Mouse (Mus musculus): Measurements from ENCODE around the gene Olfr1177-ps.

GRCm38 (mm10) chr2:88346392-88346791 lies at the start of gene Olfr1177-ps:
- no peak for TF ChIP-seq CTCF (IDR thresholded peaks at IDR 0.05; ENCODE audit: extremely low read depth, insufficient read depth, insufficient read length, insufficient replicate concordance)
- TF ChIP-seq POLR2A (IDR thresholded peaks at IDR 0.05; ENCODE audit: low read depth, low read length) = no peak
